Mouse (Mus musculus) myocyte (in vitro differentiated cells): Measurements from ENCODE around the gene Prdm1. TPM values are rescaled to one million over a fixed set of nuclear protein-coding genes. Genes with fewer than 3 reads are reported as not detected.

Experiments used
- H3K27me3 ChIP-seq: one replicate; pipeline ENCODE4 v1.6.1; 2011; ENCODE audit not compliant: control insufficient read depth, insufficient read depth, insufficient read length
- H3K36me3 ChIP-seq: one replicate; pipeline ENCODE4 v1.6.1; 2011; ENCODE audit not compliant: control insufficient read depth, insufficient read depth
- H3K4me2 ChIP-seq: one replicate; pipeline ENCODE4 v1.6.1; 2011; ENCODE audit warnings: low read depth, control low read depth
- H3K4me3 ChIP-seq: one replicate; pipeline ENCODE4 v1.5.1; 2011; ENCODE audit warnings: mild to moderate bottlenecking, control low read depth, moderate library complexity
- H3K79me2 ChIP-seq: one replicate; pipeline ENCODE4 v1.6.1; 2011; ENCODE audit not compliant: control insufficient read depth, insufficient read depth
- H3ac ChIP-seq: one replicate; pipeline ENCODE4 v1.6.1; 2011; ENCODE audit not compliant: control insufficient read depth, insufficient read length
- CEBPB ChIP-seq: IDR thresholded peaks from 2 replicates; pipeline ENCODE4 v1.6.1; 2011; ENCODE audit warnings: mild to moderate bottlenecking, moderate library complexity; ENCODE audit not compliant: poor library complexity, insufficient read depth, severe bottlenecking
- E2F4 ChIP-seq: IDR thresholded peaks from one replicate; pipeline ENCODE4 v1.6.1; 2011; ENCODE audit warnings: mild to moderate bottlenecking, control low read depth, moderate library complexity; ENCODE audit not compliant: insufficient read depth
- MAX ChIP-seq: IDR thresholded peaks from one replicate; pipeline ENCODE4 v1.6.1; 2011; ENCODE audit warnings: low read depth, mild to moderate bottlenecking, control low read depth
- MYOD1 ChIP-seq, 3 experiments: IDR thresholded peaks; one replicate each; pipeline ENCODE4 v1.6.1; 2011; ENCODE audit warnings: control low read depth in 2 of 3, low read depth in 2 of 3, mild to moderate bottlenecking in 2 of 3, moderate library complexity in 1 of 3; ENCODE audit not compliant: insufficient read length in 2 of 3, control insufficient read depth in 1 of 3
- MYOG ChIP-seq, 3 experiments: IDR thresholded peaks; one replicate each; pipeline ENCODE4 v1.6.1; 2011; ENCODE audit warnings: control low read depth in 2 of 3, low read depth in 2 of 3, mild to moderate bottlenecking in 2 of 3; ENCODE audit not compliant: insufficient read length in 2 of 3, control insufficient read depth in 1 of 3, insufficient read depth in 1 of 3
- POLR2A ChIP-seq: IDR thresholded peaks from one replicate; pipeline ENCODE4 v1.6.1; 2011; ENCODE audit warnings: low read depth, mild to moderate bottlenecking, control low read depth, moderate library complexity; ENCODE audit not compliant: insufficient read length
- POLR2AphosphoS2 ChIP-seq: IDR thresholded peaks from one replicate; pipeline ENCODE4 v1.6.1; 2011; ENCODE audit warnings: low read depth, control low read depth; ENCODE audit not compliant: insufficient read length
- REST ChIP-seq: IDR thresholded peaks from one replicate; pipeline ENCODE4 v1.6.1; 2011; ENCODE audit warnings: mild to moderate bottlenecking, control low read depth, moderate library complexity; ENCODE audit not compliant: insufficient read depth, insufficient read length
- SRF ChIP-seq: IDR thresholded peaks from one replicate; pipeline ENCODE4 v1.6.1; 2011; ENCODE audit warnings: low read depth; ENCODE audit not compliant: control insufficient read depth, insufficient read length
- TCF12 ChIP-seq: IDR thresholded peaks from one replicate; pipeline ENCODE4 v1.6.1; 2011; ENCODE audit warnings: mild to moderate bottlenecking, control low read depth; ENCODE audit not compliant: poor library complexity, insufficient read depth, severe bottlenecking
- TCF3 ChIP-seq: IDR thresholded peaks from one replicate; pipeline ENCODE4 v1.6.1; 2011; ENCODE audit warnings: low read depth, control low read depth; ENCODE audit not compliant: insufficient read length
- USF1 ChIP-seq: IDR thresholded peaks from one replicate; pipeline ENCODE4 v1.6.1; 2011; ENCODE audit warnings: low read depth, mild to moderate bottlenecking, control low read depth, moderate library complexity
- polyA plus RNA-seq: library from polyadenylated mRNA; unstranded; fragments of >200 nt; fragmentation: generic; extraction: Trizol; gene quantifications from one replicate; pipeline ENCODE4 v1.2.1, GENCODE M21; 2012; ENCODE audit warnings: missing spikeins

Gene Prdm1
- polyA plus RNA-seq, 1 experiment: 0.28 TPM

GRCm38 (mm10) chr10:44511029-44511428 is 17.3 kb downstream of the Prdm1 start:
- Histone ChIP-seq H3K27me3 (no peaks in the 10 kb centered on the region), H3K36me3 (no peaks in the 10 kb centered on the region), H3K4me2 (no peak overlapping the region), H3K79me2 (no peaks in the 10 kb centered on the region), H3ac (no peak overlapping the region), H3K4me3 (no peak overlapping the region)
- TF ChIP-seq POLR2A (no peak), TCF12 (no peak)

DNA sequence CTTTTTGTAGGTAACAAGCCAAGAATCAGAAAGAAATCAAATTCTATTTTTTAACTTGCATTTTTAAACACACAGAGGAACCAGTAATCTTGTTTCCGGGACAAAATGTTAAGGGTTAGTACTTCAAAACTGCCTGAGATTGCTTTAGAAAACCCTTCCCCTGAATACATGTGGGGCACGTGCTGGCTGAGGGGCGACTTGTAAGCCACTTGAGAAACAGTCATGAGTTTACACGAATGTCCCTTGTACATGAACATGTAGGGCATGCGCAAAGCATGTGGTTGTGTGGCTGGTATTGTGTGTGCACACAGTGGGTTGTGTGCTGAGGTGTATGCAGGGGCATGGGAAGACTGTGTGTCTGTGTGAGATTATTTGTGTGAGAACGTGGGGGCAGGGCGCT is 19.7 kb downstream of the Prdm1 start:
- H3K4me3 ChIP-seq: no peak overlapping the region
- H3K4me2 ChIP-seq: no peak overlapping the region
- no peak overlapping the region for H3ac ChIP-seq
- no peaks in the 10 kb centered on the region for H3K79me2 ChIP-seq
- no peaks in the 10 kb centered on the region for H3K36me3 ChIP-seq
- H3K27me3 ChIP-seq: no peaks in the 10 kb centered on the region
- TF ChIP-seq POLR2AphosphoS2 (no peak), SRF (no peak), CEBPB (no peak), E2F4 (no peak), POLR2A (no peak), MAX (no peak), REST (no peak), MYOG (IDR thresholded peaks at IDR 0.05; ENCODE audit: control insufficient read depth in 1 of 3, insufficient read depth in 1 of 3, insufficient read length in 2 of 3, low read depth in 2 of 3) (no peak), TCF12 (no peak), MYOD1 (IDR thresholded peaks at IDR 0.05; ENCODE audit: control insufficient read depth in 1 of 3, insufficient read length in 2 of 3, low read depth in 2 of 3) (no peak), USF1 (no peak), TCF3 (no peak)

GRCm38 (mm10) chr10:44507984-44508383 is 20.3 kb downstream of the Prdm1 start:
- TF ChIP-seq TCF12 (no peak), CEBPB (no peak), SRF (no peak), TCF3 (no peak), USF1 (no peak)
- no peaks in the 10 kb centered on the region for H3K36me3 ChIP-seq
- no peak overlapping the region for H3K4me2 ChIP-seq
- no peak overlapping the region for H3K4me3 ChIP-seq
- no peak overlapping the region for H3ac ChIP-seq
- H3K79me2 ChIP-seq: no peaks in the 10 kb centered on the region
- no peaks in the 10 kb centered on the region for H3K27me3 ChIP-seq

- Histone ChIP-seq H3K79me2 (no peaks in the 10 kb centered on the region), H3K4me2 (no peak overlapping the region), H3K36me3 (no peaks in the 10 kb centered on the region), H3K4me3 (no peak overlapping the region), H3ac (no peak overlapping the region), H3K27me3 (no peaks in the 10 kb centered on the region)
- no peak for TF ChIP-seq TCF12
- TF ChIP-seq MAX: no peak
- TF ChIP-seq SRF: no peak
- TF ChIP-seq POLR2AphosphoS2: no peak
- no peak for TF ChIP-seq USF1
Measured at GRCm38 (mm10) chr10:44502891-44503290, 25.4 kb downstream of the Prdm1 start.

DNA sequence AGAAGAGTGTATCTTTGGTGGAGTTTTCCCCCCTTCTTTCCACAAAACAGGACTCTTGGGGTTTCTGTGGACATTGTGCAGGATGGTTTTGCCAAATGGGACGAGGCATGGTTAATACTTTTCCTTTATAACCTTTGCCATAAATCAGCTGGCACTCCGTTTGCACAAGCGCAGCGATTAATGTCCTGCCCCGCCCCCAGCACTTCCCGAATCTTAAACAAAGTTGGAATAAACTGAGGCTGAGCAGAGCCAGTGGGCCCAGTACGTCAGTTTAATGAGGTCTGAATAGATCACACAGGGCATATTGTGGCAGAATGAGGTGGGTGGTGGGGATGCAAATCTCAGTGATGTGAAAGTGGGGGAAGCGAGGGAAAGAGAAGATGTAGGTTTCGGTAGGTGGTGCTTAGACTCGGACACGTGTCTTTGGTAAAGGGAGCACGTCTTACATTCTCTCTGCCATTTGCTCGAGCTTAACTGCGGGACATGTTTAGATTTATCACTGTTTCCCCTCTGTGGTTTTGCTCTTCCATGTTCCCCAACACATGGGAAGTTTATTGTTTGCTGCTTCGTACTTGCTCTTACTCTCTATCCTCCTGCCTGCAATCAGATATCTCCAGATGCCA is 28.3 kb downstream of the Prdm1 start:
- no peak overlapping the region for H3K4me3 ChIP-seq
- H3K27me3 ChIP-seq: no peaks in the 10 kb centered on the region
- H3ac ChIP-seq: no peak overlapping the region
- H3K36me3 ChIP-seq: no peaks in the 10 kb centered on the region
- H3K4me2 ChIP-seq: no peak overlapping the region
- no peaks in the 10 kb centered on the region for H3K79me2 ChIP-seq
- TF ChIP-seq REST (no peak), USF1 (no peak), TCF12 (no peak), MYOD1 (IDR thresholded peaks at IDR 0.05; ENCODE audit: control insufficient read depth in 1 of 3, insufficient read length in 2 of 3, low read depth in 2 of 3) (no peak), POLR2AphosphoS2 (no peak), SRF (no peak), TCF3 (no peak), E2F4 (no peak), MAX (no peak), MYOG (IDR thresholded peaks at IDR 0.05; ENCODE audit: control insufficient read depth in 1 of 3, insufficient read depth in 1 of 3, insufficient read length in 2 of 3, low read depth in 2 of 3) (no peak), POLR2A (no peak), CEBPB (no peak)
